Mouse (Mus musculus) stomach, embryonic 16.5 days (tissue): ENCODE measurements at regions not wholly inside any gene's neighbourhood (a gene's known extent, or its start where the extent isn't known, plus 50 kb on each side); places are given as distances from the start of the nearest gene placed in this dataset.

Experiments
- ATAC-seq: fragments of 200-750 bp; cut with Nextera tagmentation; 2 replicates; pipeline ENCODE4 v1.8.0; 2017; ENCODE audit warnings: moderate number of reproducible peaks, moderate TSS enrichment; ENCODE audit not compliant: insufficient read depth, low FRiP score
- H3K27ac ChIP-seq: fragments of 300-500 bp; sonication (generic); 2 replicates; pipeline ENCODE4 v1.5.1; 2014; ENCODE audit warnings: low read length
- H3K27me3 ChIP-seq: fragments of 300-500 bp; sonication (generic); 2 replicates; pipeline ENCODE4 v1.6.1; 2014; ENCODE audit warnings: low read length, control low read depth, mixed read lengths; ENCODE audit not compliant: control insufficient read depth, insufficient read depth
- H3K36me3 ChIP-seq: fragments of 300-500 bp; sonication (generic); 2 replicates; pipeline ENCODE4 v1.6.1; 2014; ENCODE audit warnings: low read length; ENCODE audit not compliant: control insufficient read depth, insufficient read depth
- H3K4me1 ChIP-seq: fragments of 300-500 bp; sonication (generic); 2 replicates; pipeline ENCODE4 v1.6.1; 2014; ENCODE audit warnings: low read length, control low read depth, mixed read lengths; ENCODE audit not compliant: control insufficient read depth, insufficient read depth
- H3K4me2 ChIP-seq: fragments of 300-500 bp; sonication (generic); 2 replicates; pipeline ENCODE4 v1.6.1; 2014; ENCODE audit warnings: low read depth, low read length, mixed read lengths
- H3K4me3 ChIP-seq: fragments of 300-500 bp; sonication (generic); replicated peaks from 2 replicates; pipeline ENCODE4 v1.5.1; 2014; ENCODE audit warnings: mild to moderate bottlenecking, low read length
- H3K9ac ChIP-seq: fragments of 300-500 bp; sonication (generic); 2 replicates; pipeline ENCODE4 v1.6.1; 2014; ENCODE audit warnings: low read length
- H3K9me3 ChIP-seq: fragments of 300-500 bp; sonication (generic); replicated peaks from 2 replicates; pipeline ENCODE4 v1.6.1; 2016; ENCODE audit warnings: low read length, control low read depth; ENCODE audit not compliant: control insufficient read depth
- WGBS: fragments of 180-500 bp; shearing (Covaris S2); extraction: QIAGEN DNeasy Blood & Tissue Kit; methylation state at CpG from one replicate; pipeline ENCODE4 v1.1.7; 2014; 5-methylcytosine and 5-hydroxymethylcytosine counted together

- 51% methylated on average over 4 of the region's 4 CpGs for WGBS
- Histone ChIP-seq H3K4me1 (no peaks in the 10 kb centered on the region), H3K4me3 (no peak overlapping the region), H3K27me3 (no peaks in the 10 kb centered on the region), H3K27ac (no peak overlapping the region), H3K9ac (no peak overlapping the region), H3K4me2 (no peak overlapping the region), H3K9me3 (no peaks in the 10 kb centered on the region), H3K36me3 (no peaks in the 10 kb centered on the region)
- ATAC-seq = no peak
Observed at GRCm38 (mm10) chr1:137831284-137831683, 344.2 kb downstream of the Ptprc start.

GRCm38 (mm10) chr1:137827379-137827778, 348.1 kb downstream of the Ptprc start:
- ATAC-seq = no peak
- H3K36me3 ChIP-seq = no peaks in the 10 kb centered on the region
- no peak overlapping the region for H3K9ac ChIP-seq
- peak overlapping the region; percentile 55; the same call in 1 of the 2 replicates for H3K27ac ChIP-seq
- no peak overlapping the region for H3K4me3 ChIP-seq
- no peaks in the 10 kb centered on the region for H3K9me3 ChIP-seq
- 51% methylated on average over 4 of the region's 4 CpGs for WGBS
- no peak overlapping the region for H3K4me2 ChIP-seq
- no peaks in the 10 kb centered on the region for H3K4me1 ChIP-seq
- no peaks in the 10 kb centered on the region for H3K27me3 ChIP-seq

- Histone ChIP-seq H3K4me2 (no peak overlapping the region), H3K27ac (no peak overlapping the region), H3K9ac (no peak overlapping the region), H3K4me1 (no peaks in the 10 kb centered on the region), H3K9me3 (no peaks in the 10 kb centered on the region), H3K27me3 (no peaks in the 10 kb centered on the region), H3K4me3 (no peak overlapping the region), H3K36me3 (no peaks in the 10 kb centered on the region)
- 86% methylated on average over 4 of the region's 4 CpGs for WGBS
- no peak for ATAC-seq
Observed at GRCm38 (mm10) chr1:137815401-137815888, 360.1 kb downstream of the Ptprc start.

GRCm38 (mm10) chr1:137814556-137814955, 361.0 kb downstream of the Ptprc start:
- no peaks in the 10 kb centered on the region for H3K36me3 ChIP-seq
- 73% methylated on average over 2 of the region's 2 CpGs for WGBS
- no peak for ATAC-seq
- no peak overlapping the region for H3K4me3 ChIP-seq
- no peak overlapping the region for H3K4me2 ChIP-seq
- H3K9me3 ChIP-seq = no peaks in the 10 kb centered on the region
- H3K27me3 ChIP-seq = no peaks in the 10 kb centered on the region
- no peak overlapping the region for H3K9ac ChIP-seq
- H3K27ac ChIP-seq = no peak overlapping the region
- H3K4me1 ChIP-seq = no peaks in the 10 kb centered on the region

GRCm38 (mm10) chr1:137813716-137814115, 361.8 kb downstream of the Ptprc start:
- Histone ChIP-seq H3K9me3 (no peaks in the 10 kb centered on the region), H3K4me1 (no peaks in the 10 kb centered on the region), H3K9ac (no peak overlapping the region), H3K27ac (no peak overlapping the region), H3K4me2 (no peak overlapping the region), H3K4me3 (no peak overlapping the region), H3K27me3 (no peaks in the 10 kb centered on the region), H3K36me3 (no peaks in the 10 kb centered on the region)
- no peak for ATAC-seq
- 81% methylated on average over 1 of the region's 1 CpGs for WGBS

GRCm38 (mm10) chr1:137811981-137812380, 363.5 kb downstream of the Ptprc start:
- no peaks in the 10 kb centered on the region for H3K27me3 ChIP-seq
- H3K4me3 ChIP-seq = no peak overlapping the region
- WGBS = 60% methylated on average over 4 of the region's 4 CpGs
- H3K4me1 ChIP-seq = no peaks in the 10 kb centered on the region
- ATAC-seq = no peak
- no peaks in the 10 kb centered on the region for H3K9me3 ChIP-seq
- no peak overlapping the region for H3K4me2 ChIP-seq
- H3K36me3 ChIP-seq = no peaks in the 10 kb centered on the region
- H3K9ac ChIP-seq = no peak overlapping the region
- no peak overlapping the region for H3K27ac ChIP-seq

GRCm38 (mm10) chr1:137806742-137807141, 368.8 kb downstream of the Ptprc start:
- no peaks in the 10 kb centered on the region for H3K27me3 ChIP-seq
- H3K4me2 ChIP-seq = no peak overlapping the region
- no peak for ATAC-seq
- no peaks in the 10 kb centered on the region for H3K36me3 ChIP-seq
- WGBS = 60% methylated on average over 8 of the region's 8 CpGs
- H3K4me3 ChIP-seq = no peak overlapping the region
- H3K9me3 ChIP-seq = no peaks in the 10 kb centered on the region
- no peak overlapping the region for H3K27ac ChIP-seq
- no peaks in the 10 kb centered on the region for H3K4me1 ChIP-seq
- H3K9ac ChIP-seq = no peak overlapping the region

GRCm38 (mm10) chr1:137806252-137806651, 369.3 kb downstream of the Ptprc start:
- Histone ChIP-seq H3K4me3 (no peak overlapping the region), H3K27ac (no peak overlapping the region)

GRCm38 (mm10) chr1:137802119-137802518, 373.4 kb downstream of the Ptprc start:
- no peak overlapping the region for H3K4me3 ChIP-seq
- no peaks in the 10 kb centered on the region for H3K9me3 ChIP-seq
- H3K27ac ChIP-seq = no peak overlapping the region
- no peaks in the 10 kb centered on the region for H3K4me1 ChIP-seq
- no peak overlapping the region for H3K9ac ChIP-seq
- no peak for ATAC-seq
- 61% methylated on average over 4 of the region's 4 CpGs for WGBS
- H3K4me2 ChIP-seq = no peak overlapping the region
- H3K27me3 ChIP-seq = no peaks in the 10 kb centered on the region
- no peaks in the 10 kb centered on the region for H3K36me3 ChIP-seq

More at GRCm38 (mm10) chr1:137806252-137806651, 369.3 kb downstream of the Ptprc start:
- Histone ChIP-seq H3K9me3 (no peaks in the 10 kb centered on the region), H3K4me2 (no peak overlapping the region), H3K9ac (no peak overlapping the region), H3K4me1 (no peaks in the 10 kb centered on the region), H3K36me3 (no peaks in the 10 kb centered on the region), H3K27me3 (no peaks in the 10 kb centered on the region)
- 72% methylated on average over 8 of the region's 8 CpGs for WGBS
- ATAC-seq = no peak

- Histone ChIP-seq H3K36me3 (no peaks in the 10 kb centered on the region), H3K4me2 (no peak overlapping the region), H3K4me1 (no peaks in the 10 kb centered on the region), H3K27me3 (no peaks in the 10 kb centered on the region), H3K9me3 (no peaks in the 10 kb centered on the region), H3K9ac (no peak overlapping the region), H3K27ac (no peak overlapping the region), H3K4me3 (no peak overlapping the region)
- WGBS = 61% methylated on average over 2 of the region's 2 CpGs
- no peak for ATAC-seq
Observed at GRCm38 (mm10) chr1:137800752-137801151, 374.8 kb downstream of the Ptprc start.
